Mouse (Mus musculus) kidney, embryonic 16.5 days (tissue): Measurements from ENCODE around the gene Sectm1b. TPM values are rescaled to one million over a fixed set of nuclear protein-coding genes. Genes with fewer than 3 reads are reported as not detected.

ENCODE experiments used
- ATAC-seq: fragments of 200-750 bp; cut with Nextera tagmentation; 2 replicates; pipeline ENCODE4 v1.8.0; 2017; ENCODE audit warnings: moderate TSS enrichment; ENCODE audit not compliant: low FRiP score, low TSS enrichment
- H3K27ac ChIP-seq: fragments of 300-500 bp; sonication (generic); 2 replicates; pipeline ENCODE4 v1.5.1; 2014; ENCODE audit warnings: low read length
- H3K27me3 ChIP-seq: fragments of 300-500 bp; sonication (generic); 2 replicates; pipeline ENCODE4 v1.6.1; 2014; ENCODE audit warnings: low read length, control low read depth, mixed read lengths; ENCODE audit not compliant: insufficient read depth
- H3K36me3 ChIP-seq: fragments of 300-500 bp; sonication (generic); 2 replicates; pipeline ENCODE4 v1.6.1; 2014; ENCODE audit warnings: low read length, control low read depth, mixed read lengths; ENCODE audit not compliant: insufficient read depth
- H3K4me1 ChIP-seq: fragments of 300-500 bp; sonication (generic); 2 replicates; pipeline ENCODE4 v1.6.1; 2014; ENCODE audit warnings: low read length, control low read depth, mixed read lengths; ENCODE audit not compliant: insufficient read depth
- H3K4me2 ChIP-seq: fragments of 300-500 bp; sonication (generic); replicated peaks from 2 replicates; pipeline ENCODE4 v1.6.1; 2014; ENCODE audit warnings: low read depth, low read length
- H3K4me3 ChIP-seq: fragments of 300-500 bp; sonication (generic); 2 replicates; pipeline ENCODE4 v1.5.1; 2014; ENCODE audit warnings: mild to moderate bottlenecking, low read length
- H3K9ac ChIP-seq: fragments of 300-500 bp; sonication (generic); replicated peaks from 2 replicates; pipeline ENCODE4 v1.6.1; 2014; ENCODE audit warnings: low read length
- H3K9me3 ChIP-seq: fragments of 300-500 bp; sonication (generic); 2 replicates; pipeline ENCODE4 v1.6.1; 2016; ENCODE audit warnings: low read length, control low read depth
- WGBS: fragments of 180-500 bp; shearing (Covaris S2); extraction: QIAGEN DNeasy Blood & Tissue Kit; methylation state at CpG from one replicate; pipeline ENCODE4 v1.1.7; 2014; 5-methylcytosine and 5-hydroxymethylcytosine counted together
- polyA plus RNA-seq: library from polyadenylated mRNA; unstranded; fragments of >200 nt; fragmentation: Nextera tagmentation; extraction: Ambion mirVana; gene quantifications from 2 replicates; pipeline ENCODE4 v1.2.1, GENCODE M21; 2015

Gene Sectm1b
- polyA plus RNA-seq, 1 experiment from 2014 or later, result 0.21 TPM

DNA sequence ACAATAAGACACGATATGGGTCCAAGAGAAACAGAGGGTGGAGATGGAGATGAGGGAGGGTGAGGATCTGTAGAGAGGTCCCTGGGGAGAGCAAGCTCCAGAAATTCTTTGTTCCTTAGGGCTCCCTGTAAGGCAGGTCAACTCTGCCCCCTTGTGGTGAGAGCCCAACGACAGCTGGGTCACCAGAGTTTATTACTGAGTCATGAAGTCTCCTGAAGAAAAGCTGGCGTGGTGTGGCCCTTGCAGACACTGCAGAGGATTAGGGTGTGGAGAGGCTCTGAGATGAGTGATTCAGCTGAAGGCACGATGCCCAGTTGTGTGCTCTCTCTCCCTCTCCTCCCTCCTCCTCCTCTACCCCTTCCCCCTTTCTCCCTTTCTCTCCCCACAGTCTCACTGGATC is 22.2 kb downstream of the Sectm1b start:
- peak; percentile 71; the same call in 1 of the 2 replicates for ATAC-seq
- Histone ChIP-seq H3K4me3 (no peak overlapping the region), H3K9me3 (no peaks in the 10 kb centered on the region), H3K9ac (no peak overlapping the region), H3K27me3 (no peaks in the 10 kb centered on the region), H3K4me1 (no peaks in the 10 kb centered on the region), H3K4me2 (no peak overlapping the region), H3K36me3 (no peaks in the 10 kb centered on the region), H3K27ac (no peak overlapping the region)
- WGBS, result 8% methylated on average over 4 of the region's 4 CpGs

- H3K4me2 ChIP-seq, result no peak within 1 kb of the TSS
- no peak within 1 kb of the TSS for H3K27ac ChIP-seq
- no peak within 1 kb of the TSS for H3K9ac ChIP-seq
- ATAC-seq, result no peak
- no peaks in the 10 kb centered on the region for H3K9me3 ChIP-seq
- no peaks in the 10 kb centered on the region for H3K36me3 ChIP-seq
- no peaks in the 10 kb centered on the region for H3K27me3 ChIP-seq
- no peaks in the 10 kb centered on the region for H3K4me1 ChIP-seq
- WGBS, result 69% methylated on average over 5 of the region's 5 CpGs
- H3K4me3 ChIP-seq, result no peak within 1 kb of the TSS
Measured at GRCm38 (mm10) chr11:121039302-121039701, 24.1 kb downstream of the Sectm1b start, which contains the start of gene Cd7. Cd7 (minus strand) TSS chr11:121039418.

- WGBS, result 86% methylated on average over 11 of the region's 11 CpGs
- Histone ChIP-seq H3K4me3 (no peak overlapping the region), H3K36me3 (no peaks in the 10 kb centered on the region), H3K27ac (no peak overlapping the region), H3K9me3 (no peaks in the 10 kb centered on the region), H3K4me1 (no peaks in the 10 kb centered on the region), H3K4me2 (no peak overlapping the region), H3K27me3 (no peaks in the 10 kb centered on the region), H3K9ac (no peak overlapping the region)
- ATAC-seq, result no peak
Measured at GRCm38 (mm10) chr11:121038366-121039240, 24.8 kb downstream of the Sectm1b start.

DNA sequence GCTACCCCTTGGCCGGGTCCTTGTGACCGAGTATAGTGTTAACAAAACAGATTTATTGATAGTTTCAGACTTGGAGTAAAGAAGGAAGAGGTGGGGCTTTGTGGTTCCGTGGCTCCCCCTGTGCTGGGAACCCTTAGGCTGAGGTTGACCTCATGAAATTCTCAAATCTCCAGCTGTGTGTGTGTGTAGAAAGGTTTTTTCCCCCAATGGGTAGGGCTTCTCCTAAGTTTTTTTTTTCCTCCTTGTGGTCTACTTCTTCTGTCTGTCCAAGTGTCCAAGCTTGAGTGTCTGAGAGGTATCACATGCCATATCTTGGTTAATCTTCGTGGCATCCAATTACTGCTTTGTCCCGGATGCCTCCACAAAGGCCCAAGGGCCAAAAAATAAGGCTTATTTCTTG is 30.3 kb downstream of the Sectm1b start:
- Histone ChIP-seq H3K27ac (no peak overlapping the region), H3K27me3 (no peaks in the 10 kb centered on the region), H3K4me2 (no peak overlapping the region), H3K4me1 (no peaks in the 10 kb centered on the region), H3K36me3 (no peaks in the 10 kb centered on the region), H3K9me3 (no peaks in the 10 kb centered on the region), H3K9ac (no peak overlapping the region), H3K4me3 (no peak overlapping the region)
- no peak for ATAC-seq
- 73% methylated on average over 5 of the region's 5 CpGs for WGBS

- WGBS, result 90% methylated on average over 7 of the region's 7 CpGs
Measured at GRCm38 (mm10) chr11:121027259-121027658, 36.1 kb downstream of the Sectm1b start.

DNA sequence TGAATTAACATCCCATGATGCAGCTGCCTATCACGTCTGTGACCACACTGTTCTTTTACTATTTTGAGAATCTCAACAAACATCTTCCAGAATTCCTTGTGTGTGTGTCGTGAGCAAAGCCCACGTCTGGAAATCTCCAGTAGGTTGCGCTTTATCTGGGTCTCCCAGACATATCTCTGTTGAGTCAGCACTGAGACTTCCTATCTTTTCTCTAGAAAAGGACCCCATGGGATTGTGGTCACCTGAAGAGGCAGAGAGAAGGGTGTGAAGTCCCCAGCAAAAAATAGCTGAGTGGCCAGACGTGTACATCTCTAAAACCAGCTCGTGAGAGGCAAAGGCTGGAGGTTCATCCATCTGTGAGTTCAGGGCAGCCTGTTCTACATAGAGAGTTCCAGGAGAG is 39.2 kb downstream of the Sectm1b start:
- no peaks in the 10 kb centered on the region for H3K9me3 ChIP-seq
- H3K27me3 ChIP-seq, result no peaks in the 10 kb centered on the region
- H3K4me3 ChIP-seq, result no peak overlapping the region
- no peak overlapping the region for H3K9ac ChIP-seq
- no peak for ATAC-seq
- no peak overlapping the region for H3K27ac ChIP-seq
- no peaks in the 10 kb centered on the region for H3K4me1 ChIP-seq
- H3K4me2 ChIP-seq, result no peak overlapping the region
- WGBS, result 70% methylated on average over 6 of the region's 6 CpGs
- H3K36me3 ChIP-seq, result no peaks in the 10 kb centered on the region

More at GRCm38 (mm10) chr11:121027259-121027658, 36.1 kb downstream of the Sectm1b start:
- Histone ChIP-seq H3K27ac (no peak overlapping the region), H3K9me3 (no peaks in the 10 kb centered on the region), H3K36me3 (no peaks in the 10 kb centered on the region), H3K4me2 (no peak overlapping the region), H3K9ac (no peak overlapping the region), H3K4me1 (no peaks in the 10 kb centered on the region), H3K4me3 (no peak overlapping the region), H3K27me3 (no peaks in the 10 kb centered on the region)
- ATAC-seq, result no peak

DNA sequence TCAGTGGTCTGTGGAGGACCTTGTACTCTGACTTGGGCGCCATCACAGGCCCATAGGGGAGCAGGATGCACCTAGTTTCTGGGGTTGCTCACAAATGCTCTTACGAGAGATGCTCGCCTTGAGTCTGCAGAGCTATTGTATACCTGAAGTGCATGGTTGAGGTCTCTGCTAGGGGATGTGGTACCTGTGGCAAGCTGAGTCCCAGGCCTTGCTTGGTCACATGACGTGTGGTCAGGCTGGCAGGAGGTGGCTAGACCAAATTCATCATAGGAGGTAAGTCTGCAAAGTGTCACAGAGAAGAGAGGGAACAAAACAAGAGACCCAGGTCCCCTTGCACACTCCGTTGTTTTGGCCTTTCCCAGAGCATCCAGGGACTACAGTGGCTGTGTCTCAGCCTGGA is 43.9 kb downstream of the Sectm1b start:
- no peak overlapping the region for H3K4me2 ChIP-seq
- no peaks in the 10 kb centered on the region for H3K9me3 ChIP-seq
- 77% methylated on average over 5 of the region's 5 CpGs for WGBS
- H3K9ac ChIP-seq, result no peak overlapping the region
- H3K27me3 ChIP-seq, result no peaks in the 10 kb centered on the region
- ATAC-seq, result no peak
- H3K36me3 ChIP-seq, result no peaks in the 10 kb centered on the region
- no peak overlapping the region for H3K4me3 ChIP-seq
- no peak overlapping the region for H3K27ac ChIP-seq
- H3K4me1 ChIP-seq, result no peaks in the 10 kb centered on the region

DNA sequence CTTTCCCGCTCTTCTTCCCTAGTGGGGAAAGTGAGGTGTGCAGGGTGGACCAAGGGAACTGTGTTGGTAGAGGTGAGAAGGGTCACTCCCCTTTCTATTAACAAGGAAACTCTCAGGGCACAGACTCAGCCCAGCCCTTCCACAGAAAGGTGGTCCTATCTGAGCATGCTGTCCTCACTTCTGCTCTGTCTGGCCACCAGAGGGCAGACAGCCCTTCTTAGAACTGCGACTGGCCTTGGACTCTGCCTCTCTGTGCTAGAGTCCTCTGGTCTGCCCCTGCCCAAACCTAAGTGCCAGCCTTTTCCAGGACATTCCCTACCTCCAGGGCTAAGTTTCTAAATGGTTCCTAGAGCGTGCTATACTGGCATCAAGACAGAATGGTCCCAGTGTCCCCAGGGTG is 45.7 kb downstream of the Sectm1b start:
- Histone ChIP-seq H3K27ac (no peak overlapping the region), H3K9me3 (no peaks in the 10 kb centered on the region), H3K9ac (no peak overlapping the region), H3K36me3 (no peaks in the 10 kb centered on the region), H3K4me2 (no peak overlapping the region), H3K4me3 (no peak overlapping the region), H3K4me1 (no peaks in the 10 kb centered on the region), H3K27me3 (no peaks in the 10 kb centered on the region)
- 47% methylated on average over 3 of the region's 3 CpGs for WGBS
- ATAC-seq, result peak; percentile 82

- H3K4me3 ChIP-seq, result no peak overlapping the region
- no peak overlapping the region for H3K27ac ChIP-seq
- no peaks in the 10 kb centered on the region for H3K4me1 ChIP-seq
- H3K9me3 ChIP-seq, result no peaks in the 10 kb centered on the region
- no peak overlapping the region for H3K4me2 ChIP-seq
- no peak overlapping the region for H3K9ac ChIP-seq
- no peaks in the 10 kb centered on the region for H3K27me3 ChIP-seq
- ATAC-seq, result no peak
- WGBS, result 53% methylated on average over 6 of the region's 6 CpGs
- H3K36me3 ChIP-seq, result no peaks in the 10 kb centered on the region
Measured at GRCm38 (mm10) chr11:121015472-121015871, 47.9 kb downstream of the Sectm1b start.

DNA sequence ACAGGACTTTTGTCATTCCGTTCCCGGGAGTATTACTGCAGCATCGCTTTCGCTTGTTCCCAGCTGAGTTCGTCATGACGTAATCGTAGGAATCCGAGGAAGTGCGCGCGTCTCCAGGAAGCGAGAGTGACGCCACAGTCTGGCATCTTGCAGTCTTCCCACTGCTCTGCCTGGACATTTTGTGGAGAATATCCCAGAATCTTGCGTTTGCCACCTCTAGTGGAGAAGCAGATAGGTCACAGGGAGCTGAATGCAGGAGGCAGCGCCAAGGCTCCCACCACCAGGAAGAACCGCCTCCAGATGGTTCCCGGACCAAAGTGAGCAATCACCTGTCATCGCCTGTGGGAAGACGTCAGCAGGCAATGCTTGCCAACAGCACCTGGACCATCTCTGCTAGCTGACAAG is 48.5 kb downstream of the Sectm1b start:
- Histone ChIP-seq H3K27ac (no peak overlapping the region), H3K4me1 (no peaks in the 10 kb centered on the region), H3K36me3 (no peaks in the 10 kb centered on the region), H3K9ac (0 out of 2 replicates have a peak overlapping the region, but pooled peaks have one; percentile 33), H3K4me2 (peak overlapping the region; percentile 45), H3K27me3 (no peaks in the 10 kb centered on the region), H3K9me3 (no peaks in the 10 kb centered on the region), H3K4me3 (peak overlapping the region; percentile 25)
- no peak for ATAC-seq
- WGBS, result 51% methylated on average over 19 of the region's 19 CpGs
